Mouse (Mus musculus): ENCODE data around the gene 1500009L16Rik.

DNA sequence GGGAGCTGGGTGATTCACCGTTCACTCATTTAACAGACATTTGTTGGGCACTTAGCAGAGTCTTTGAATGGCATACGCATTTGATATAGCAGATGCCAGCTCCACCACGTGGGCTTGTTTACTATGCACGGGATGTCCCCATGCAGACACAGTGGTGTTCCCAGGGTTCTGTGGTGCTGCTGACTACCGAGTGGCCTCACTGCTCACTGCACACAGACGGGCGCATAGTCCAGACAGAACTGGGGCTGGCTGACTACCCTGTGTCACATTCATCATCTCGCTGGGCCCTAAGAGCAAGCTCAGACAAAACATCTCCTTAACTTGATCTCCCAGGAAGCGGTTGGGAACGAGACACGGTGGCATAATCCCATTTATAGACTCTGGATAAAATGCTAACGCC is 41.3 kb upstream of the 1500009L16Rik start:
- TF ChIP-seq CTCF (IDR thresholded peaks at IDR 0.05; ENCODE audit: low read depth) (no peak), EP300 (optimal IDR thresholded peaks at IDR 0.05) (no peak)

Measured in stomach, postnatal 0 days (tissue).